Mouse (Mus musculus) urinary bladder, postnatal 25 days (tissue): ENCODE measurements around the gene Pcsk2.

Experiments used
- DNase-seq: peaks from one replicate; pipeline ENCODE4 v3.0.0; 2022; ENCODE audit warnings: low spot score

Pcsk2 gene

GRCm38 (mm10) chr2:143837291-143837701, 291.3 kb downstream of the Pcsk2 start:
- peak; percentile 62 for DNase-seq

GRCm38 (mm10) chr2:143838698-143839097, 292.7 kb downstream of the Pcsk2 start:
- peak; percentile 20 for DNase-seq

- no peak for DNase-seq
Observed at GRCm38 (mm10) chr2:143839458-143839857, 293.5 kb downstream of the Pcsk2 start.

GRCm38 (mm10) chr2:143840895-143841294, 294.9 kb downstream of the Pcsk2 start:
- DNase-seq = no peak

- DNase-seq = no peak
Observed at GRCm38 (mm10) chr2:143841536-143841935, 295.6 kb downstream of the Pcsk2 start.

- DNase-seq = no peak
Observed at GRCm38 (mm10) chr2:143844779-143845178, 298.8 kb downstream of the Pcsk2 start.

- DNase-seq = no peak
Observed at GRCm38 (mm10) chr2:143846799-143847198, 300.8 kb downstream of the Pcsk2 start.

- no peak for DNase-seq
Observed at GRCm38 (mm10) chr2:143847291-143847690, 301.3 kb downstream of the Pcsk2 start.

- DNase-seq = no peak
Observed at GRCm38 (mm10) chr2:143851354-143852221, 305.6 kb downstream of the Pcsk2 start.

- no peak for DNase-seq
Observed at GRCm38 (mm10) chr2:143852295-143853275, 306.6 kb downstream of the Pcsk2 start.

GRCm38 (mm10) chr2:143853447-143853846, 307.5 kb downstream of the Pcsk2 start:
- no peak for DNase-seq

GRCm38 (mm10) chr2:143859166-143859565, 313.2 kb downstream of the Pcsk2 start:
- no peak for DNase-seq

- DNase-seq = peak; percentile 54
Observed at GRCm38 (mm10) chr2:143862484-143863231, 316.7 kb downstream of the Pcsk2 start, which contains the start of gene Bfsp1. Gene Bfsp1 (minus strand): TSS chr2:143863173.

- DNase-seq = peak; percentile 47
Observed at GRCm38 (mm10) chr2:143864600-143864999, 318.6 kb downstream of the Pcsk2 start.
